Mouse (Mus musculus) 3T3-L1 (cell line): ENCODE measurements around the gene Inava.

ENCODE experiments used
- DNase-seq: peaks from one replicate; pipeline ENCODE4 v3.0.0-alpha.2; 2015; ENCODE audit warnings: low read depth, low spot score

Gene Inava

DNA sequence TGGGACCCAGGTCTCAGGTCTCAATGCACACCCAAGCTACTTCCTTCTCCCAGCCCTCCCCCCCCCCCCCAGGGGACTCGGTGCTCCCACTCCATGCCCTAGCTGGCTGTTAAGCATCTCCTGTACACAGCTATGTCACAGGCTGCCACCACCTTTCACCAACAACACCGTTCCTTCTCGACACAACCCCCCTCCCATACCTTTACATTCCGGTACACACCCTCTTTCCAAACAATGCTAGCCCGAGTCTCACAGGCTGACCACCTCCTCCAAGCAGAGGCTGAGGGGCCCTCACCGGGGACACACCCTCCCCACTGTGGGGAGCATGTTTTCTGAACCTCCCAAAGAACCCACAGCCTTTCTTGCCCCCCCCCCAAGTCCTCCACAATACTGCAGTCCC lies 2.5 kb downstream of the Inava start:
- DNase-seq: no peak

DNA sequence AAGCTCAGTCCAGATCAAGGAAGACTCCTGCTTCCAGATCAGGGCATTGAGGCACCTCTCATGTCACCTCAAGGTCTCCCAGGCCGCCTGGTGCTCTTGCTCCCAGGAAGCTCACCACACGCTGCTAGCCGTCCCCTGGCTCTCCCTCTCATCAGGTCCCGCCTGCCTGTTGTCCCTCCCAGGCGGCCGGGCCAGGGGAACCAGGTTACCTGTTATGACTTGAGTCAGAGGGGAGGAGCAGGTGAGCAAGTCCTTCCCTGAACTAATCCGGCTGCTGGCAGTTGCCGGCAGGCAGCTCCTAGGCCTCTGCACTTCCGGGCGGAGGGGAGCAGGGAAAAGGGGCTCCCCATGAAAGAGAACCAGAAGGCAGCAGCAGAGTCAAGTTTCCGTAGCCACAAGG lies 3.9 kb downstream of the Inava start:
- DNase-seq: no peak

DNA sequence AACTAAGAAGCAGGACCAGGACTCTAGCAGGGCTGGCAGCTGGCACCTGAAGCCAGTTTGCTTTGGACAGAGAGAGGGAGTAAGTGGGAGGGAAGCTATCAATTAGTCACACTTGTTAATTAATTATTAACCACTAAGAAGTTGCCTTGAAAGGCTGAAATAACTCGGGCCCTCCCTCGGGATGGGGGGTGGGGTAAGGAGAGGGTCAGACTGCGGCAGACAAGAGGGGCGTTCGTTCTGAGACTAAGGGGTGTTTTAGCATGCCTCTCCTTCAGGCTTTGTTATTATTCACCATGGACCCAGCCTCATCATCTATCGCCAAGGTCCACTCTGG lies 5.1 kb downstream of the Inava start:
- DNase-seq: no peak

DNA sequence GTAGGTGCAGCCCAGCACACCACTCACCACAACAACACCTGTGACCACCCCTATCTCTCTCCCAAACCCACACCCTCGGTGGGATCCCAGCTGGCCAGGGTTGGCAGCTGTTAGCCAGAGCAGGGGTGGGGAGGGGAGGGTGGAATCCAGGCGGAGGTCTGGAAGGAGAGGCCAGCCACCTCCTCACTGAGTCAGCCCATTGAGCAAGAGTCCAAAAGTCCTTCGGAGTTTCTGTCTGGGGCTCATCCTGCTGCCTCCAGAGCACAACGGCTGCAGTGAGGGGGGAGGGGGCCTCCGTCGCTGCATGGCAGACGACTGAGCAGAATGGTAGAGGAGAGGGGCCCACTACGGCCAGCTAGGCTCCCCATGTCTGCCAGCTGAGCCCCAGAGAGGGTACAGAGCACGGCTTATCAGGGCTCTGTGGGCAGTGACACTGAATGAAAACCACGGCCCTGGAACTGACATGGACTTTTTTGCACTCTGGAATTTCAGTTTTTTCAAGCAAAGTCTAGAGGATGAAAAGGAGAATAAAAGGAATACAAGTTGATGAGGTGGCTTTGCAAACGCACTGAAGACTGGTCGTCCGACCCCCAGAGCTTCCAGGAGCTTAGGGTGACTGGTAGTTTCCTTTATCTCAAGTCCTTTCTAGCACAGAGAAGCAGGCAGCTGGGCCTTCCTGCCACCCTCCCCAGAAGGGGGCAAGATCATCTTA lies 5.6 kb downstream of the Inava start:
- DNase-seq: peak; percentile 86

DNA sequence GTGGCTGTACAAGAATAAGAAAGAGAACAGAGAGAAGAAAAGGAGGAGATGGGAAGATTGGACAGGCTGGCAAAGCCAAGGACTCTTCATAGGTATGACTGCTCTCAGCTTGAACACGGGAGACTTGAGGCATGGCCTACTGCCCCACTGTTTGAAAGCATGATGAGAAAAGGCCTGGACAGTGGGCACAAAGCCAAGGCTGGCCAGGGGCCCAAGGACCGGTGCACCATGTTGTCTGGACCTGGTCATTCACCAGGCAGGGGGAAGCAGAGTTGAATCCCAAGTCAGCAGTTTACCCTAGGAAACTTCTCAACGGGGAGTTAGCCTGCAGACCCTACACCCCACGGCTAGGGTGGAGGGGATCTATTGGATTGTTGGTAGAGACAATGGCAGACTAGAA lies 6.2 kb downstream of the Inava start:
- peak; percentile 64 for DNase-seq

DNA sequence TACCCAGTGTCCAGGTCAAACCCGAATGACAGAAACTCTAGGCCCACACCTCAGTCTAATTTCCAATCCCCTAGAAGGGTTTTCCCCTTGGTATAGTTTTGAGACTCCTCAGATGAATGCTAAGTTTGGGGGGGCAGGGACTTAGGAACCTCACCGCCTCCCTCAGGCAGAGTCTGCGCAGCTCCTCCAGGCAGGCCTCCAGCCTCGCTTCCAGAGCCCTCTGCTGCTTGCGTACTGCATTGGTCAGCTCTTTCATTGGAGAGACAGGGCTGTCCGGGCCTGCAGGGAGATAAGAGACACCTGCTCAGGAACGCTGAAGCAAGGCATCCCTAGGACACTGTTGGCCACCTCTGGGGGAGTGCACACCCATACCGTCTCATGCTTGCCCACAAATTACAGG lies 7.4 kb downstream of the Inava start:
- no peak for DNase-seq

DNA sequence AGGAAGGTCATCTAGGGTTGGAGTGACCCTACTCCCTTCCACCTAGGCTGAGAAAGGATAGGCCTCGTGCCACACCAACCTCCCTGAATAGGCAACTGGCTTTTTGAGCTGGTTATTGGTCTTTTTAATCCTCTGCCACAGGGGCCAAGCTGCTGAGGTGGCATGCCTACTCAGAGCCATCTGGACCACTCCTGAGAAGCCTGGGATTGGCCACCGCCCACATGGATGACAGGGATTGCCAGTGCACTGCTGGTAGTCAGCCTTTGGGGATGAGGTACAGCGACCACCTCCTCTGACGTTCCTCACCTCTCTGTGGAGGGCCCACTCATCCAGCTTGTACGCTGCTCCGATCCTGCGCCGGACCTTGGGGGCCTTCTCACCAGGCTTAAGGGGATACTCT lies 8.2 kb downstream of the Inava start:
- DNase-seq: no peak

DNA sequence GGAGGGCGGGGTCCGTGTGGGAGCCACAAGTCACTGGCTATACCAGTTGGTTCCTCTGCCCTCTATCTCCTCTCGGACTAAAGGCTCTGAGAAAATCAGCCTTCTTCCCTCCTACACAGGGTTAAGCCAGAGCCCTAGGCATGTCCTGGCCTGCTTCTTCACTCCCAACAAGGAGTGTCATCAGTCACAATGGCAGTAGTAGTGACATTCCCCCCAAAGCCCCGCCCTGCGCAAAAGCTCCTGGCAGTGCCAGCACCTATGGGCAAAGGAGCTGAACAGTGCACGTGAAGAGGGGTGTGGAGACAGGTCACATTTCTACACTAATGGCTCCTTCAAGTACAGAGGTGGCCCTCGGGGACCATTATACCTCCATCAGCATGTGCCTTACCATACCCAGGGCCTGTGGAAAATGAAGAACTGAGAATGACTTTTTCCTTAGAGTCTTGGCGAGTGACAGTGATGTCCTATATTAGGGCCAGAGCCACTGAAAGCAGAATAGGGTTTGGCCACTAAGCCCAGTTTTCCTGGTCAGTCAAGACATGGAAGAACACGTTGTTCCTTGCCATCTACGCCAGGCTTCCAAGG lies 10.2 kb downstream of the Inava start:
- DNase-seq: no peak

DNA sequence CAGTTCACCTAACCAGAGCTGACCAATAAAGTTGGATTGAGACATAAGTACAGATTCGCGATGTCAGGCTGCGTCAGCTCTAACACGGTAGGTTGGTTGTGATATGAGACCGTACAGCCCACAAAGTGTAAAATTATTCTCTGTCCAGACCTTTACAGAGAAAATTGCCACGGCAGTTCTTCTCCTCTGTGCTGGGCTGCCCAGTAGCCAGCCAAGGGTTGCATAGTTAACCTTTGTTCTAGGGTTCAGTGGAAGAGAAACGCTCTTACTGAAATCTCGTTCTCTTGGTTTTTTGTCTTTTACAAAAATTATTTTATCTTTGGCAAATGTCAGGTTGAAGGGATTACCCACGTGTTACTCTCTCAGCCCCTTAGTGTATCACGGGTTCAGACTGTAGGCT lies 11.7 kb downstream of the Inava start:
- DNase-seq: no peak

DNA sequence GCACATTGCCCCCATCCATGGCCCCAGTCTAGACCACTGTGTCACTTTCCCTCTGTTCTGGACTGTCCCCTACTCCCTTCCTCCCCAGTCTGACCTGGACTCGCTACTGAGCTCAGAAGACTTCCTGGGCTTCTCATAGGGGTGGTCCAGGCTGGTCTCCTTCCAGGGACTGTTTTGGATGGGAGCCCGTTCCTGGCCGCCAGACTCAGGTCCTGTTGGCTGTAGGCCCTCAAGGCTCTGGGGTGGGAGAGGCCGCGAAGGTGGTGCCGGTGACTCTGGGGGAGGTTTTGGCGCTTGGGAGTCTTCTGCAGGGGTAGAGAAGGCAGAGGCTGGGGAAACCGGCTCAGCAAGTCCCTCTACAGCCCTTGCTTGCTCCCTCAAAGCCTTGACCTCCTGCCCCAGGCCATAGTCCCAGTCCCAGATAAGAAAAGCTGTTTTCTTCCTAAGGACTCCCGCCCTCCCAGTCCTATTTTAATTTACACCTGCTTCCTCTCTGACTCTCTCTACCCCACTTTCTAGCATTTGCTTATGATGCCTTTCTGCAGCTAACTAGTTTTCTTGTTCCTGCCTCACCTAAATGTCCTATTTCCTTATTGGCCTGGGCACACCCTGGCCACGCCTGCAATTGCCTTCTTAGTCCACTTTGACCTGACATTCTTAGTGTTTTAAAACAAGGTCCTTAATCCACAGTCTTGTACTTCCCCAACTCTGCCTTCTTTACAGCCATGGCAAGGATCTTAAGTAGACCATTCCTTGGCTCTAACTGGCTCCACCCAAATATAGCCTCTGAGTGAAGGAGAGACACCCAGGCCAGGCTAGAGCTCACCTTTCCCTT lies 13.8 kb downstream of the Inava start:
- DNase-seq: no peak

DNA sequence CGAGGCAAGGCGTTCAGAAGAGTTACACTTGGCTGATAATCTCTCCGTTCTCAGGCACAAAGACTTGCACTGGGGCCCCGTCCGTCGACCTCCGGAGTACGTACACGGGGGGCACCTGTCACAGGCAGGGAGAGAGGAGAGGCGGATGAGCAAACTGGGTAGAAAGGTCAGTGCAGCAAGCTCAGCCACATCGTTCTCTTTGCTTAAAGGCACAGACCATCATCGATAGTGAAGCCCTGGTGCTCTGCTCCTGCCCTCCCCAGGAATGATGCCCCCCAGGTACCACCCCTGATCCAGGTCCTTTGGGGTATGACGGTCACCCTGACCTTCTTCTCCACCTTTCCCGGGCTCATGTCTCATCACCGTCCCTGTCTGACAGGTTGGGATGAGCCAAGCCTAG lies 19.8 kb downstream of the Inava start:
- DNase-seq: no peak

DNA sequence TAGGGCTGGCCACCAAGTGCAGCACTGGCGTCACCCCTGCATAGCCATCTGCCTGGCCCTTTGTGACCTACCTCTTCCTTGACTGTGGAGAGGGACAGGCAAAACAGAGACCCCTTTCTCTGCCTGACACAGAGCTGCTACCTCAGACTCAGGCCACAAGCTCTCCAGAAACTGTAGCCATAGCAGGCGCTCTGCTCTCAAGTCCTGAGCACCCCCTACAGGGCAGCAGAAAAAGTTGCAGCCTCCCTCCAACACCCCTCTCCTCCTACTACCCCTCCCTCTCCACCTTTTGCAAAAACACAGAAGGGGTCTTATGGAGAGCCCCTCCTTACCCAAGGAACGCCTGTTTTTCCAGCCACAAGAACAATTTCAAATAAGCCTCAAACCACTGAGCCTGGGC lies 21.3 kb downstream of the Inava start, which contains the start of gene Mroh3:
Gene Mroh3, minus strand, starts transcription at position 26 of the 400 bp plus-strand sequence.
- DNase-seq: peak; percentile 42

DNA sequence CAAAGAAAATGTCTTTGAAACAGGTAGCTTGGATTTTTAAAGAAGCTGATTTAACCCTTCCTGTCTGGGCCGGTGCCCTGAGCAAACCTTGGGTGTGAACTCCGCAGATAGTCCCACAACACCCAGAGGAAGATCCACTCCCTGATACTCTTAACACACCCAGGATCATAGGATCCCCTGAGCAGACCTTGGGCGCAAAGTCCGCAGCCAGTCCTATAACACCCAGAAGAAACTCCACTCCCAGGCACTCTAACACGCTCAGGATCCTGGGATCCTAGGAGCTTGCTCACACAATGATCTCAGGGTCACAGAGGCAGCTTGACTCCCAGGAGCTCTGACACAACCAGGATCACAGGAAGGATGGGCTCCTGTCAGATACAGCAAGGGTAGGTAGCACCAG lies 44.0 kb downstream of the Inava start:
- DNase-seq: no peak

DNA sequence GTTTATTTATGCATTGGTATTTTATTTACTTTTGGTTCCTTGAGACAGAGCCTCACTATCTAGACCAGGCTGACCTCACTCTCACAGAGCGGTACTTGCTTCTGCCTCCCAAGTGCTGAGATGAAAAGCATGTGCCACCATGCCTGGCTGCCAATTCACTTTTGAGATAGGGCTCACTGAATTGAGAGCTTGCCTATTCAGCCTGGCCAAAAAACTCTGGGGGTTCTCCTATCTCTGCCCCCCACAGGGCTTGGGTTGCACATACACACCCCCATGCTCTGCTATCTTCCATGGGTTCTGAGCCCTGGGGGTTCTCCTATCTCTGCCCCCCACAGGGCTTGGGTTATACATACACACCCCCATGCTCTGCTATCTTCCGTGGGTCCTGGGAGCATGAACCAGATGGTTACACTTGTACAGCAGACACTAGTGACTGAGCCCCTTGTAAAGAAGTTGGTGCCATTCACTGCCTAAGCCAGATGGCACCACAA lies 54.5 kb downstream of the Inava start:
- DNase-seq: no peak

DNA sequence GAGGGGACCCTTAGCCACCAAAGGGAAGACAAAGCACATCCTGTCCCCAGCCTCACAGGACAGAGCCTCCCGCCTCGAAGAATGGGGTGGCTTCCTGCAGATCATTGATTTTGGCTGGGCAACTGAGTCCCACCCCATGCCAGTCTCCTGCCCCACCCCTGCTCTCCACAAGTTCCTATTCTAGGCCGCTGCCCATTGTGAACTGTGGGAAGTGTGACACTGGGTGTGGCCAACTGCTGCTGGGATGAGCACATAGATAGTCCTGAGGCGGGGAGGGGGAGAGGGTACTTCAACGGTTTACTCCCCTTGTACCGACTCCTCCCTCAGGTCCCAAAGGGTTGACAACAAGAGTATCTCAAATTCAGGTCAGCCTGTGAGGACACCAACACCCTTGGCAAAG lies 55.3 kb downstream of the Inava start:
- DNase-seq: no peak

DNA sequence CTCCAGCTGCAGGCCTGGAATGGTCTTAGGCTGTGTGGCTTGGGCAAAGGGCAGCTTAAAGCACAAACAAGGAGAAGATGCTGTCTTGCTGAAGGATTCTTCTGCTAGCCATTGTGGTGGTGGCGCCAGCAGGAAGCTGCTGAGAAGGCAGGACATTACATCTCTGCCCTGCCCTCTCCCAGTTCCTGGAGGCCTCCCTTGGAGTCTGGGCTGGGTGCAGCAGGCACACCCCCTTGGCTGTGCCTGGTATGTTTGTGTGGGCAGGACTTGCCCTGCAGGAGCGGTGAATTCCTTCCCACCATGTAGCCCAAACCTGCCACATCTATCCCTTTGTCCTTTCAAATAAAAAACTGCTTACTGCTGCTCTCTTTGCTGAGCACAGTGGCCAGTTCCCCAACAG lies 57.0 kb downstream of the Inava start:
- DNase-seq: peak; percentile 10

DNA sequence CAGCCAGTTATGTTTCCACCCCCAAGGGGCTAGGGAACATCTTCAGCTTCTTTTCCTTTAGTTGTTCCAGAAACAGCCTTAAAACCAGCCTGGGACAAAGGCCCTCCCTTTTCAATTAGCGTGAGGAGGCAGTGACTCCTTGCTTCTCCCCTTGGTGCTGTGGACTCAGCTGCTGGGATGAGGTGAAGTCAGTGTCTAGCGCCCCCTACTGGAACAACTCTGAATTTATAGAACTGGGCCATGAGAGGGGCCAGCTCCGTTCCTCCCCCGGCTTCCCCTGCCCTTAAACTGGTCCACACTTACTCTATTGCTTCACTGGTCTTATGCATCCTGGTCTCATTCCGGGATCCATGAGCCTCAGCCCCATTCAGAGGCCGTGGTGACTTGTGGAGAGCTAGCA lies 58.9 kb downstream of the Inava start:
- DNase-seq: peak; percentile 63

DNA sequence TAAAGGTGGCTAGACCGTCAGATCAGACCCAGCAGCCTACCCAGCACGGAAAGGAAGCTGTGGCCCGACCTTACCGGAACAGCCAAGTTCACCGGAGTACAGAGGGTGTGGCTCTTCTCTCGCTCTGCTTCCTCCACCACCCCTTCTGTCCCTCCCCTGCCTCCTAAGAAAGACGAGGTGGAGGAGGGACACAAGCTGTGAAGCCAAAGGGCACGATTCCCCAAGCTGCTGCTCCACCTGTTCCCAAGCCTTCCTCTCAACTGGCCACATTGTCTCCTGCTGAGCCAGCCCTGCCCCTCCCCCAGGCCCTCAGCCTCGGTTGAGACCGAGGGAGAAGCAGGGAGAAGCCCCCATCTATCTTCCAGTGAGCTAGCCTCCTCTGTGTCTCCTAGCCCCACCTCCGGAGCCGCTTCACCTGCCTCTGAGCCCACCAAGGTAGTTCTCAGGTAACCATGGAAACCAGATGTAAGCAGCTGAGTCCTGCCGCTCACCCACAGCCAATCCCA lies 59.9 kb downstream of the Inava start:
- DNase-seq: no peak

DNA sequence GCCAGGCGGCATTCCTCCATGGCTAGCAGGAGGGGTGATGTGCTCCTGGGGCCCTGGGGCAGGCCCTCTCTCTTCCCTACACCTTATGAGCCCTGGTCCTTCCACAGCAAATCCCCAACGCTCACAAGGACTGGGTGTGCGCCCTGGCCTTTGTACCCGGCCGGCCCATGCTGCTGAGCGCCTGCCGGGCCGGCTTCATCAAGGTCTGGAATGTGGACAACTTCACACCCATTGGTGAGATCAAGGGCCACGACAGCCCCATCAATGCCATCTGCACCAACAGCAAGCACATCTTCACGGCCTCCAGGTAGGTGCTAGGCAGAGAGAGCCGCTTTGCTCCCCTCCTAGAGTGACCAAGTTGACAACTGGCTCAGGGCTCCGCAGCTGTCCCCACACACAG lies 61.4 kb downstream of the Inava start:
- no peak for DNase-seq

DNA sequence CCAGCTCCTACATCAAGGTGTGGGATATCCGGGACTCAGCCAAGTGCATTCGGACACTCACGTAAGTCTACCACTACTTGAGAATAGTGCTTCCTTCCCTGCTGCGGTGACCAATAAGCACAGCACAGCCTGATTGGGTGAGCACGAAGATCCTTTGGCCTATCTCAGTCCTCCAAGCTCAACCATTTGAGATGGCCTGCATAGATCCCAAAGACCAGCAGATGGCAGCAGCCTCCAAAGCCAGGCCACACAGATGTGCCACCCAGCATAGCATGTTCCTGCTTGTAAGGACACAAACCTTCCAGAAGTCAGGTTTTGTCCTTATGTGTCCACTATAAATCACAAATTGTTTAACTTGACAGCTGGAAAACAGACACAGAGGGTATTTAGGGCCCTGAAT lies 64.0 kb downstream of the Inava start:
- peak; percentile 90 for DNase-seq

DNA sequence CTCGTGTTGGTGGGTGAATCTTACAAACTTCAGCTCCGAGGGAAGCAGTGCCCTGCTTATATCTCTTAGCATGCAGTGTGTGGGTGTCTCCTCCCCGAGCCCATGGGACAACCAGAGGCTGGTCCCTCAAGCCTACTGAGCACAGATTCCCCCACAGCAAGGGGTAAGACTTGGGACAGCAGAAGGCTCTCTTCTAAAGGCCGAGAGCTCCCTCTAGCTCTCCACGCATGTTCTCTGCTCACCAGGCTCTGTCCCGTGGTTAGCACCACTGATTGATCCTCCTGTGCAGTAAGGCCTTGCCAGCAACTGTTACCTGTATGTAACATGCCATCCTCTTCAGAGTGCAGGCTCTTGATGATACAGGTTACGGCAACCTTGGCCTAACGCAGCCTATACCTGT lies 66.4 kb downstream of the Inava start:
- peak; percentile 66 for DNase-seq

DNA sequence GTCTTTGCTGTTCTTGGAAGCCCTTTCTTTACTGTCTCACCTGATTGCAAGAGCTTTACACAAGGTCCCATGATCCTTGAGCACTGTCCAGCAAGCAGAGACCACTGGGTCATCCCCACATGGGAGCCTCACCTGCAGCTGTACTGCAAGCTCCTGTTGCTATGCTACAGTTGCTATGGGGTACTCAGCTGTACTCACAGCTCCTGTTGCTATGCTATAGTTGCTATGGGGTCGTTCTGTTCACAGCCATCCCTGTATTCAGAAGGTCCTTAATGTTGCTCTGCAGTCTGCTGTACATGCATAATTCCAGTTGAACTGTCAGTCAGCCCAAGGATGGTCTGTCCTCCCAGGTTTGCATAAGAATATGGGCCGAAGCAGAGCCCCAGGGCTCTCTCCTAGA lies 68.6 kb downstream of the Inava start:
- DNase-seq: no peak
